Mouse (Mus musculus) heart, postnatal 25 days (tissue): ENCODE measurements around the gene D17H6S53E. TPM values are rescaled to one million over a fixed set of nuclear protein-coding genes. Genes with fewer than 3 reads are reported as not detected.

ENCODE experiments used
- DNase-seq: peaks from one replicate; pipeline ENCODE4 v3.0.0; 2022; ENCODE audit warnings: low spot score
- intact Hi-C: fragments of 180-260 bp; cut with DNase I; formaldehyde crosslinking; loops from one replicate; pipeline ENCODE4 v1.15.1; 2025
- total RNA-seq, 2 experiments: library from RNA; stranded (reverse); gene quantifications; 2 replicates each; pipeline ENCODE4 v1.2.3; 2021

D17H6S53E gene
- 10 to 100 TPM; 27.0 to 27.1 TPM for total RNA-seq

- intact Hi-C loops: no loop called here
- DNase-seq: peak; percentile 67
Measured at GRCm38 (mm10) chr17:35126206-35126611, at the start of gene D17H6S53E. TSS of gene D17H6S53E (plus strand) at chr17:35126373.

DNA sequence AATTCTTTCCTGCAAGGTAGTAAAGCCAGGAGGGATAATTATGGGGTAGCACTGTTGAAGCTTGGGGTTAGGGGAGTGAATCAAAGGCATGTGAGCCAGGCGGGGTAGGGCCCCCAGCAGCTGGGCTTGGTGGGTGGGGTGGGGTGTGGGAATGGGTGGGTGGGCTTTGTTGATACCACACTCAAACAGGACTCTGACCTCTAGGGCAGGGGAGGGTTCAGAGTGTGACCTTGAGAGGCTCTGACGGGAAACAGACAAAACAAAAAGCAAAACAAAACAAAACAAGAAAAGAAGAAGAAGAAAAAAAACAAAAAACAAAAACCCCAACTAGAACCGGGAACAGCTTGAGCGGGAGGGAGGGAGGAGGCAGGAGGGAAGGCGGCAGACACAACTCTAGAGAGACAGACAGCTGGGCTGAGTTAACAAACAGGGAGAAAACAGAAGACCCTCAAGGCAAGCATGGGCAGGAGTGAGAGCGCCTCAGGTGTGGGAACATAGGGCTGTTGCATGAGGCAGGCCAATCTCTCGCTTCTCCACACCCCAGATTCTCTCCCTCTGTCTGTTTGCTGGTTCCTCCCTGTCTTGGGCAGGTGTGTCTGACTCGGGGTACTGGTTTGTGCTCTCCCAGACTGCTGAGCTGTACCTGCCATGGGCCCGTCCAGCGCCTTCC is 49.5 kb upstream of the D17H6S53E start, which contains the start of gene Ly6g6e:
Gene Ly6g6e (plus strand): TSS at position 396 of the 670 bp plus-strand sequence.
- intact Hi-C loops: loop anchor here (5.0 kb wide), 1 partner anchor 54 kb away; no protein-coding TSS in a partner anchor
- no peak for DNase-seq

- DNase-seq: no peak
- intact Hi-C loops: loop anchor here (5.0 kb wide), 1 partner anchor 55 kb away; no protein-coding TSS in a partner anchor
Measured at GRCm38 (mm10) chr17:35077285-35077684, 48.9 kb upstream of the D17H6S53E start.

DNA sequence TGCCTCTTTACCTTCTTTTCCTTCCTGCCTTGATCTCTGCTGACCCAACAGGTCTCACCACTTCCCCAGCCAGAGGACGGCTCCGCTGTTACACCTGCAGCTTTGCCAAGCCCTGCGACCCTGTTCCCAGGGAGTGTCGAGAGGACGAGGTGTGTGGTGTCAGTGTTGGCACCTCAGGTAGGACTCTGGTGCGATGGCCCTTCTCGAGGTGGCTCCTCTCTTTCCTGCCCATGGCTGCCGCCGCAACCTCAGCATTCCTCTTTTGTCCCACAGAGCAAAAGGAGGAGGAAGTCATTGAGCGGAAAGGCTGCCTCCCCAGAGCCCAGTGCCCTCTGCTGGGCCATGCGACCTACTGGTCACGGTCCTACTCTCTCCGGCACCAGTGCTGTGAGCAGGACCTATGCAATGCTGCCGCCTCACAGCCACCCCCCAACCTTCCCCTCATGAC is 48.4 kb upstream of the D17H6S53E start, which contains the start of gene Ly6g6d:
Gene Ly6g6d (minus strand): TSS at position 280 of the 448 bp plus-strand sequence.
- intact Hi-C loops: loop anchor here (5.0 kb wide), 1 partner anchor 56 kb away; no protein-coding TSS in a partner anchor
- DNase-seq: no peak

- intact Hi-C loops: loop anchor here (5.0 kb wide), 1 partner anchor 57 kb away; no protein-coding TSS in a partner anchor
- no peak for DNase-seq
Measured at GRCm38 (mm10) chr17:35079778-35080177, 46.4 kb upstream of the D17H6S53E start.

- no peak for DNase-seq
- intact Hi-C loops: no loop called here
Measured at GRCm38 (mm10) chr17:35080248-35080647, 45.9 kb upstream of the D17H6S53E start.

DNA sequence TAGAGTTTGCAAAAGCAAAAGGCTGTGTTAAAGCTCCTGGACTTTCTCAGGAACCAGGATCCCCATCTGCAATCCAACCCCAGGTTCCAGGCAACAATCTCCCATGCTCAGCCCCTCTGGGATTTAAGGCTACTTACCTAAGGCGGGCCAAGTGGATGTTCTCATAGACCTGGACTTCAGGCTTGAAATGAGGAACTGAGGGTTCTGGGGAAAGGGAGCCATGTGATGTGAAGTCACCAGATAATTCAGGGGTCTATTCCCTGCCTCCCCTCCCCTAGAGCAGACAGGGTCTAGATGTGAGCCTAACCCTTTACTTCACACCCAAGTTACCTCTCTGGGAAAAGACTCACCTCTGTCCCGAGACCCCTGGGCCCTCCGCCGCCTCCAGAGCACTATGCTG is 45.5 kb upstream of the D17H6S53E start:
- DNase-seq: no peak
- intact Hi-C loops: no loop called here

DNA sequence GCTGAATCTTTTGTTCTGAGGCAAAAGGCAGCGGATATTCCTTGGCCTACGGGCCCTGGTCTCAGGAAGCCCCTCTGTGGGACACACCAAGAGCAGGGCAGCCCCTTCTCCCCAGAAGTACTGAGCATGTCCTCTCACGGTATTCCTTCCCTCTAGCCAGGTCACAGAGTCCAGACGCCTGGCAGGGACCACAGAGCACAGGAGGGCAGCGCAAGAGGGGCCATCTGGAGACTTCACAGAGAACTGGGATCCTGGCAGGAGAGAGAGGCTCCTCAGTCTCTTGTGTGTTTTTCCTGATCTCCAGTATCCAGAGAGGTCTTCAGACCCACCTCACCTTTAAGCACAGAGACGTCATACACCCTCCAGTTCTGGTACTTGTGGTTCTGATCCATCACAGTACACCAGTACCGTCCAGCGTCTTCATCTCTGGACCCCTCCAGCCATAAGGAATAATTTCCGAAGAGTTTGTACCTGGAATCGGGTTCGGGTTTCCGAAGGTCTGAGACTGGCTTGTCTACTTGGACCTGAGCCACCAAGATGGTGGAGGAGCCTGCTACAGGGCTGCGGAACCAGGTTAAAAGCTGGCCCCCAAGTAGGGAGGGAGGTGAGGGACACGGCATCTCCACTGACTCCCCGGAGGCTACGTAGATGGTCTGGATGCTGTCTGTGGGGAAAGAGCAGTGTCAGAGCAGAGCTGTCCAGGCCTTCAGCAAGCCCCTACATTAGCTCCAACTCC is 43.2 kb upstream of the D17H6S53E start:
- intact Hi-C loops: no loop called here
- no peak for DNase-seq

DNA sequence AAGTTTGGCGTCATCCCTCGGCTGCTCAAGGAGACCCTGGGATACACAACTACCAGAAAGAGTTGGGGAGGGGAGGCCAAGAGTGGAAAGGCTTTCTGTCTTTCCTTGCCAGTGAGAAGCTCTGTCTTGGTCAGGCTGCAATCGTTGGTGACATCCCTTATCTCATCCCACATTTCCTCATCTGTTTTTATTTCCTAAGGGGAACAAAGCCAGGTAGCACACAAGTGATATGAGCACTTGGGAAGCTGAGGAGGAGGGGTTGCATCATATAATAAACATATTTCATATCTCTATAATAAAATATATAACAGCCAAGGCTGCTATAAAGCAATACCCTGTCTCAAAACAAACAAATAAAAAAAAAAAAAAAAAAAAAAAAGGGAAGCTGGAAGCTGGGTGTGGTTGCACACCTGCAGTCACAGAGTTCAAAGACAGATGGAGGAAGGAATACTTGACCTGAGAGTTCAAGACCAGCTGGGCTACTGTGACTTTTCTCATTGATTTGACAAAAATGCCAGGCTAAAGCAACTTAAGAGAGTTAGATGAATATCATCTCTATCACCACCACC is 42.2 kb upstream of the D17H6S53E start:
- DNase-seq: no peak
- intact Hi-C loops: no loop called here

DNA sequence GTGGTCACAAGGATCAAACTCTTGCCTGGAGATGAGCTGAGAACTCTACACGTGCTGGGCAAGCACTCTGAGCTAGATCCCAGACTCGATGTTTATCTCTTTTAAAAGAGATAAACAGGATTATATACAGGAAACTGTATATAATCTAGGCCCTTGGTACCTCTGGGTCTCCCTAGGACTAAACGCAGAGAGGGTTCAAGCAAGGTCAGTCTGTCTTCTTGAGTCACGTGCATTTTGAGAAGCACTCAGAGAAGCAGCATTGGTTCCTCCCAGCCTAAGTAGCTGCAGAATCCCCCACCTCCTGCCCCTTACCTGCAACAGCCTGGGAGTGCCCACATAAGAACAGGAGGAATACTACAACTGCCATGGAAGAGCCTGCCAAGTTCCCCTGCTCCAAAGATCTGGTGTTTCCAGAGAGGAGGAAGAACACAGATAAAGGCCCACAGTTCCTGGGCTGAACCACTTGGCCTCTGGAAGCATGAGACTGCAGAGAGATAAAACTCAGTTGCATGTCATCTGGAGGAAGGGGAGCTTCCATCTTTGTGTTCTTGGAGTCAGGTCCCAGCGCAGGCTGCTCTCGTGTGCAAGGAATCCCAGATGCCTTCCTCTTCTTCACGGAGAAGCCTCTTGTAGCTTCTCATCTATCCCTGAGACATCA is 40.8 kb upstream of the D17H6S53E start, which contains the start of gene Ly6g6f:
Gene Ly6g6f (minus strand): TSS at position 403 of the 658 bp plus-strand sequence.
- DNase-seq: no peak
- intact Hi-C loops: no loop called here

DNA sequence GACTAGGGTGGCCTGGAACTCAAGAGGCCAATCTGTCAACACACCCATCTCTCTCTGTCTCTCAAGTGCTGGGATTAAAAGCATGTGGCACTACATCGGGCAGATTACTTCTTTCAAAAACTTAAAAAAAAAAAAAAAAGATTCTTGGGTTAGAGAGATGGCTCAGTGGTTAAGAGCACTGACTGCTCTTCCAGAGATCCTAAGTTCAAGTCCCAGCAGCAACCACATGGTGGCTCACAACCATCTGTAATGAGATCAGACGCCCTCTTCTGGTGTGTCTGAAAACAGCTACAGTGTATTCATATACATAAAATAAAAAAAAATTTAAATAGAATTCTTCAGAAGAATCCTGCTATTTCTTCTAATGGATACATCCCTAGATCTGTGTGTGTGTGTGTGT is 38.0 kb upstream of the D17H6S53E start:
- intact Hi-C loops: no loop called here
- no peak for DNase-seq

DNA sequence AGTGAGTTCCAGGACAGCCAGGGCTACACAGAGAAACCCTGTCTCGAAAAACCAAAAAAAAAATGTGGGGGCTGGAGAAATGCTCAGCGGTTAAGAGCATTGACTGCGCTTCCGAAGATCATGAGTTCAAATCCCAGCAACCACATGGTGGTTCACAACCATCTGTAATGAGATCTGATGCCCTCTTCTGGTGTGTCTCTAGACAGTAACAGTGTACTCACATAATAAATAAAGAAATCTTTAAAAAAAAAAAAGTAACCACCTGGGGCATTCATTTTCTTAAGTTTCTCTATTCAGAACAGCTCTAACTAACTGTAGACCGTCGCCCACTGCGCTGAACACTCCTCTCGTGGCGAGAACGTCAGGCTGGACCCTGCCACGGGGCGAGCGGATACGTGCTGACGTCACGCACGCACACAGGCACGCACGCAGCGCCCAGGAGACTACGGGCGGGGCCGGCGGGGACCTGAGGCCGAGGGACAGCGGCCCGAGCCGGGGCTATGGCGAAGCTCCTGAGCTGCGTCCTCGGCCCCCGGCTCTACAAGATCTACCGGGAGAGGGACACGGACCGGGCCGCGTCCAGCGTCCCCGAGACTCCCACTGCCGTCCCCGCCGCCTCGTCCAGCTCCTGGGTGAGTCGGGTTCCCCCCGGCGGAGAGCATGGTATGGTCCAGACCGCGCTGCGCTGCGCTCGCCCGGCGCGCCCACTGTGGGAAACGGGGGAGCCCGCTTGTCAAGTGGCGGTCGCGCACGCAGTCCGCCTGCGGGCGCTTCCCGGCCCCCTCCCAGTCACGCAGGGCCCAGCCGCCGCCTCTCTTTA is 37.1 kb upstream of the D17H6S53E start, which contains the start of gene Abhd16a:
Gene Abhd16a (plus strand): TSS at position 439 of the 820 bp plus-strand sequence.
- intact Hi-C loops: no loop called here
- DNase-seq: peak; percentile 91

- intact Hi-C loops: no loop called here
- no peak for DNase-seq
Measured at GRCm38 (mm10) chr17:35090166-35090932, 35.8 kb upstream of the D17H6S53E start.

- no peak for DNase-seq
- intact Hi-C loops: no loop called here
Measured at GRCm38 (mm10) chr17:35092403-35093198, 33.6 kb upstream of the D17H6S53E start.

- no peak for DNase-seq
Measured at GRCm38 (mm10) chr17:35094475-35095365, 31.5 kb upstream of the D17H6S53E start.

GRCm38 (mm10) chr17:35096597-35096996 is 29.6 kb upstream of the D17H6S53E start:
- DNase-seq: no peak
- intact Hi-C loops: no loop called here

More at GRCm38 (mm10) chr17:35094475-35095365, 31.5 kb upstream of the D17H6S53E start:
- intact Hi-C loops: no loop called here
